Mouse (Mus musculus): ENCODE data around the gene Dnajb14.

- TF ChIP-seq CTCF (IDR thresholded peaks at IDR 0.05; ENCODE audit: borderline replicate concordance, extremely low read depth, insufficient read depth, insufficient read length) (no peak), POLR2A (IDR thresholded peaks at IDR 0.05; ENCODE audit: borderline replicate concordance, extremely low read depth, insufficient read depth, insufficient read length, poor library complexity, severe bottlenecking) (no peak)
Observed at GRCm38 (mm10) chr3:137867133-137867436, 390 bp upstream of the Dnajb14 start.

Data from brain, embryonic 14.5 days (tissue).